Mouse (Mus musculus): ENCODE data around the gene 4933415A04Rik.

DNA sequence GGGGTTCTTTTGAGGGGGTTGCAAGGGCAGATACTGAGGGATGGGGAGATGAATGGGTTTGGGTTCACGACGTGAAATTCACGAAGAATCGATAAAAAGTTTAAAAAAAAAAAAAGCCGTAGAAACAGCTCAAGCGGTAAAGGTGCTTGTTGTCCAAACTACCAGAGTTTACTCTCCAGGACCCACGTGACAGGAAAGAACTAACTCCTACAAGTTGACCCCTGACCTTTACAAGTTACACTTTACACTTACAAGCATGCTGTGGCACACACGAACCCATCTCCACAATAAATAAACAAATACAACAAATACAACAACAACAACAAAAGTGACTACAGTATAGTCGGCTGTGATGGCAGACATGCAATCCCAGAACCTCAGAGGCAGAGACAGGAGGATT, 44.8 kb downstream of the 4933415A04Rik start:
- TF ChIP-seq CTCF (conservative IDR thresholded peaks at IDR 0.05; ENCODE audit: low read length) (no peak), POU5F1 (IDR thresholded peaks at IDR 0.05; ENCODE audit: borderline replicate concordance, low read length) (no peak)
